Mouse (Mus musculus) urinary bladder, adult 2 months (tissue): ENCODE data around the gene Cda. TPM values are rescaled to one million over a fixed set of nuclear protein-coding genes. Genes with fewer than 3 reads are reported as not detected.

Source experiments
- DNase-seq: peaks from one replicate; pipeline ENCODE4 v3.0.0; 2022; ENCODE audit warnings: low spot score
- polyA plus RNA-seq: library from polyadenylated mRNA; depleted of rRNA; stranded (reverse); fragments of >200 nt; gene quantifications from 2 replicates; pipeline ENCODE4 v1.2.3, GENCODE M21; 2012; rRNA removed

Cda gene
- polyA plus RNA-seq, 1 experiment, result 4.1 TPM

DNA sequence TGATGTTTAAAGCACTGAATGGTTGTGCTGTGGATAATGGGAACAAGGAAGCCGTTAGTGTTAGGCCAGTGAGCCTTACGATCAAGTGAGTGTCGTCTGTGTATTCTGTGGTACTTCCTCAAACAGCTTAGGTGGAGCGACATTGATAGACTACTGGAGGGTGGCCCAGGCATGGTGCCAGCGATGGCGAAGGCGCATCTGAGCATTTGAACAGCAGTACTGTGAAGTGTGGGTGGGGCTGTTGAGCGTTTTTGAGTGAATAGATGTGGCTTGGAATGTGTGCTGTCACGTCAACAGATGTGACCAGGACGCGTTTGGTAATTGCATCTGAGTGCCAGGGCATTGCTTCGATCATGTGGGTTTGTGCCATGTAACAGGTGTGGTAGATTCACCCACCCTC, 60.1 kb downstream of the Cda start:
- DNase-seq, result no peak

DNA sequence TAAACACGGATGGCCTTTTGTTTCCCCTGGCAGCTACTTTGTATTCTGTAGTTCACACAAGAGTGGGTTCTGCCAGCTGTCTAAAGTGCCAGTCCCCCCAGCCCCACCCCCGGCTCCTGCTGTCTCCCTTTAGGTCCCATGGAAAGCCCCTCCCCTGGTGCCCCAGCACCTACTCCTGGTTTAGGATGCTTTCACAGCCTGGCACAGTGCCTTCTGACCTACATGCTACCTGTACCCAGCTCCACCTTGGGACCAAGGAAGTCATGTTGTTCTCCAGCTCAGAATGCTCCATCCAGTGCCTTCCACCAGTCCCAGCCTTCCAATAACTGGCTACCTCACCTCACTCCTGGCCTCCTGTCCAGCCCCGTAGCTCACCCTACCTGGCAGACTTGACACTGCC, 60.8 kb downstream of the Cda start:
- DNase-seq, result no peak

DNA sequence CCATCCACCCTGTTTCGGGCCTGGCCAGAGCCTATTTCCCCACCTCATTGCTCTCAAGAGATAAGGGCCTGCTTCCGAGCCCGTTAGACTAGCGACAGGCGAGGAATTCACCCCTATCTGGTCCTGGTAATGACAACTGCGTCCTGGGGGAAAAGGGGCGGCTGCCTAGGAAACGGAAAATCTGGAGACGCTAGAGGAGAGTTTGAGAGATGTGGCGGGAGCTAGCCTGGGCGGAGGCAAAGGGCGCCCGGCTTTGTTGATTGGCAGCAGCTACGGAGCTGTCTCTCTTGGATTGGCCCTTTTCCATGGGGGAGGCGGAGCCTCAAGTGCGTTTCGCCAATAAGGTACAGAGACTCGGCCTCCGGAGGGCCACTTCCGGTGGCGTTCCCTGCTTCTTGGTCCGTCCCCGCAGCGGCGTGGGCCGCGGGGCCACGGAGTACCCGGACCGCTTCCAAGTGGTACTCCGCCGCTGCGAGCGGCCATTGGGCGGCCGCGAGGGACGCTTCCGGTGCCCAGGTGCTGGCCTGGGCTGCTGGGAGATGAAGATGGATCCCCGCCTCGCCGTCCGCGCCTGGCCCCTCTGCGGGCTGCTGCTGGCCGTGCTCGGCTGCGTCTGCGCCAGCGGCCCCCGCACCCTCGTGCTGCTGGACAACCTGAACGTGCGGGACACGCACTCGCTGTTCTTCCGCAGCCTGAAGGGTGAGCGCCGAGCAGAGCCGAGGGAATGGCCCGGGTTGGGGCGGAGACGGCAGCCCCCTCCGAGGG, 63.3 kb downstream of the Cda start, which contains the start of gene Ddost:
Gene Ddost (plus strand): TSS at position 391 of the 765 bp plus-strand sequence.
- peak; percentile 91 for DNase-seq

DNA sequence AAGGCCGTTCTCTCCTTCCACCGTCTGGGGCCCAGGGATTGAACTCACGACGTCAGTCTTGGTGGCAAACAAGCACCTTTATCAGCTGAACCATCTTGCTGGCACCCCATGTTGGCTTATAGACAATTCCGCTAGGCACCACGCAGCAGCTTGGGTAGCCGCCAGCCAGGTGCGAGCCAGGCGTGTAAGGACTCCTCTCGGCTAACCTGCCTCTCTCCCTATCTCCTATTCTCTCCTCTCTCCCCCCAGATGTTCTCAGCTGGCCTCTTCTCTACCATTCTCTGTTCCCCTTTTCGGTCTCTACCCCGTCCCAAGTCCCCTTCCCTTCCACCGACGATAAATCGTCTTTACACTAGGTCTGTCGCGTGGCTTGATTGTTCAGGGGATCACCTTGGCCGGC, 64.0 kb downstream of the Cda start:
- no peak for DNase-seq

DNA sequence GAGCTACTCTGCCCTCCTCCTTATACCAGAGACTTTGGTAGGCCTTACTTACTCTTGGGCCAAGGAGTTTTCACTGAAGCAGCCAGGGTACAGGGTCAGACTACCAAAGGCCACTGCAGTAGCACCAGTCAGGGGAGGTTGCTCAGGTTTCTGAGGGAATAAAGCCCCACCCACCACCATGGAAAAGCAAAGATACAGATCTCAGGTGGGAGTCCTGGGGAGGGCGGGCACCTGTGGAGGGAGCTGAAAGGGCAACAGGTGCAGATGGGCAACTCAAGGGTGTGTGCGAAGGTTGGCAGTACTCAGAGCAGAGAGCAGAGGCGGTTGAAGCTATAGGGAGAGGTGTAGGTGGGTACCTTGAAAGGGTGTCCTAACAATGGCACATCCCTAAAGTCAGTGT, 64.8 kb downstream of the Cda start:
- no peak for DNase-seq

DNA sequence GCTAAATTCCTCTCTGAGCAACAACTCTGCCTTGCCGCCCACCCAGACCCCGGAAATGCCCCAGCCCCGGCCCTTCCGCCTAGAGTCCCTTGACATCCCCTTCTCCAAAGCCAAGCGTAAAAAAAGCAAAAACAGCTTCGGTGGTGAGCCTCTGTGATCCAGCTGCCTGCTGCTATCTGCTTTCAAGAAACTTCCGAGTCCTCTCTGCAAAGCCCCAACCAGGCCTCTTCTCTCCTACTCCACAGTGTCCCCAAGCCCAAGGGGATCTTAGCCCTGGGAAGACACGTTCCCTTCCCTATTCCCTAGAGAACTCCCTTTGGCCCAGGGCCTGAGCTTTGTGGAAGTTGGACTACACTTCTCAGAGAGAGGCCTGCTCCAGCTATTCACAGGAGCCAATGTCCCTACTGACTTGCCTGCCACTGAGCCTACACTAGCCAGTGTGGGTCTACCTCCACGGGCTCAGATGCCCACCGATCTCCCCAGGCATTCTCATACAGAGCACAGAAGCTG, 66.5 kb downstream of the Cda start:
- DNase-seq, result no peak

DNA sequence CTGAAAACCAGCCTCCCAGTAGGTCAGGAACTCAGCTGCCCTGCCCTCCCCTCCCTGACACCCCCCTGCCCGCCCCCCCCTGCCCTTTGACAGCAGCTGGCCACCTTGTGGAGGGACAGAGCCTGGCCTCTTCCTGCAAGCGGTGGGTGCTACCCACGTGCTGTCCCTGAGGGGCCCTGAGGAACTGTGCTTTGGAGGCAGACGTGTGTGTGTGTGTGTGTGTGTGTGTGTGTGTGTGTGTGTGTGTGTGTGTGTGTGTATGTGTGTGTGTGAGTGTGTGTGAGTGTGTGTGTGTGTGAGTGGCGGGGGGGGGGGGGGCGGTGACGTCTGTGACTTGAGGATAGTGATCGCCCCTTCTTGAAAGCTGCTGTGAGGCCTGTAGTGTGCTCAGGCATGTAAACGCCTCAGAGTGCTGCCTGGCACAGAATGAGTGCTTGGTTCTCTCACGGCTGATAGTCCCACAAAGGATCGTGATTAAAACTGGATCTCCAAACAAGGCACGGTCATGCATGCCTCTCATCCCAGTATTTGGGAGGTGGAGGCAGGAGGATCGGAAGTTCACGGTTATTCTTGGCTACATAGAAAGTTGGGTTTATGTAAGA, 73.7 kb downstream of the Cda start:
- DNase-seq, result no peak

DNA sequence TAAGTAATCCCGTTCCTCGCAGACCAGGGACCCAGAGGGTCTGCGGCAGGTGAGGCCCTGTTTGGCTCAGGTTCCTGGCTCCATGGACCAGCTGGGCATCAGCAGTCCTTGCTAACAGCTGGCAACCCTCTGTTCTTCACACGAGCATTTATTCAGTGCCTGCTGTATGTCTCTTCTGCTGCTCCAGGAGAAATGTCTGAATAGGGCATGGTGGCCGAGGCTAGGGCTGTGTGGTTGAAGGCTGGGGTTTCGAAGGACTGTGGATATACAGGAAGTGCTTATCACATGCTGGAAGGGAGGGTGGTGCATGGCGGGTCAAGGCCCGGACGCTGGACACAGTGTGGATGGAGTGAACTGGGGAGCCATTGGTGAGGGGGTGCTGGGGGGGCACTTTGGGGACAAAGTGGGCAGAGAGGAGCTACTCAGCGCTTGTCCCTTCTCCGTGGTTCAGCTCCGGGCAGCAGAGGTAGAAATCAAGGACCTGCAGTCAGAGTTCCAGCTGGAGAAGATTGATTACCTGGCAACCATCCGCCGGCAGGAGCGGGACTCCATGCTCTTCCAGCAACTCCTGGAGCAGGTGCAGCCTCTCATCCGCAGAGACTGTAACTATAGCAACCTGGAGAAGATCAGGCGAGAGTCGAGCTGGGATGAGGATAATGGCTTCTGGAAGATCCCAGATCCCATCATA, 74.4 kb downstream of the Cda start:
- DNase-seq, result no peak

DNA sequence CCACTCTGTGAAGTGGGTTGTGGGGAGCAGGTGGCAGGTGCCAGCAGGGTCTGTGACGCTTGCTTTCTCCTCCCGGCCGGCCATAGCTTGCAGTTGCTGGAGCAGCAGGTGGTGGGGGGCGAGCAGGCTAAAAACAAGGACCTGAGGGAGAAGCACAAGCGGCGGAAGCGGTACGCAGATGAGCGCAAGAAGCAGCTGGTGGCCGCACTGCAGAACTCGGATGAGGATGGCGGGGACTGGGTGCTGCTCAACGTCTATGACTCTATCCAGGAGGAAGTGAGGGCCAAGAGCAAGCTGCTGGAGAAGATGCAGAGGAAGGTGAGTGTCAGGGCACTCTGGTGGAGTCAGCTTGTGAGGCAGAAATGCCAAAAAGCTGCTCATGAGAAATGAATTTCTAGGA, 75.8 kb downstream of the Cda start:
- no peak for DNase-seq

DNA sequence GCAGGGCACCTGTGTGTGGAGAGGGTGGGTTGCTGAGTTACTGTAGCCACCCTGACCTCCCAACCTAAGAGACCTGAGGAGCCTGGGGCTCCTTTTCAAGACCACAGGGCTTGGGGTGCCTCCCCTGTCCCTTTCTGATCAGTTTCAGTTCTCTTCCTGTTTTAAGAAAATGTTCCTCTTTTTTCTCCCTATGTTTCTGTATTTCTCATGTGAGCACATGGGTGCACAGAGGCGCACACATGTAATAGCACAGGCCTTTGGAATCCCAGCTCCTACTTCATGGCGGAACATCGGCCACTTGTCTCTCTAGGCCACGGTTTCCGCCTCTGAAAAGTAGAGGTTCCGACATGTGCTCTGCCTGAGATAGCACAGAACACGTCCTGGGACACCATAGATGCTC, 79.1 kb downstream of the Cda start:
- DNase-seq, result no peak

Other genes starting within 250 kb of the Cda start
- 138 and 142 TPM in 2 replicates for gene Hp1bp3, start 151.7 kb downstream of the Cda start, polyA plus RNA-seq
- 0.51 and 0.52 TPM in 2 replicates for gene Sh2d5, start 117.6 kb downstream of the Cda start, polyA plus RNA-seq
- 0.52 and 0.72 TPM in 2 replicates for gene Kif17, start 117.6 kb downstream of the Cda start, polyA plus RNA-seq
- gene Ddost, start 63.3 kb downstream of the Cda start, polyA plus RNA-seq, result 133 and 138 TPM in 2 replicates
- gene Pink1, start 41.7 kb downstream of the Cda start, polyA plus RNA-seq, result 92.3 and 122 TPM in 2 replicates
- 0.04 TPM in 1 of 2 replicates, not detected in the other for gene Fam43b, start 28.5 kb upstream of the Cda start, polyA plus RNA-seq
- gene Mul1, start 66.7 kb upstream of the Cda start, polyA plus RNA-seq, result 12.9 and 17.8 TPM in 2 replicates
- gene Camk2n1, start 86.3 kb upstream of the Cda start, polyA plus RNA-seq, result 20.1 and 23.5 TPM in 2 replicates